Mouse (Mus musculus) brain, embryonic 14.5 days (tissue): ENCODE results near the gene Tmed4. TPM values are rescaled to one million over a fixed set of nuclear protein-coding genes. Genes with fewer than 3 reads are reported as not detected.
A peak's percentile ranks its signal among the peaks of the same experiment; 100 is the strongest.

Experiments used
- DNase-seq: peaks from one replicate; pipeline ENCODE4 v3.0.0-alpha.2; 2011; ENCODE audit warnings: low read depth
- CTCF ChIP-seq: fragments of 200-500 bp; IDR thresholded peaks from 2 replicates; pipeline ENCODE4 v1.5.1; 2012; ENCODE audit warnings: inconsistent platforms, mild to moderate bottlenecking, moderate library complexity, borderline replicate concordance; ENCODE audit not compliant: insufficient read depth, insufficient read length; ENCODE audit errors: extremely low read depth
- POLR2A ChIP-seq: fragments of 200-500 bp; IDR thresholded peaks from 2 replicates; pipeline ENCODE4 v1.6.1; 2012; ENCODE audit warnings: mild to moderate bottlenecking, inconsistent platforms, borderline replicate concordance; ENCODE audit not compliant: poor library complexity, insufficient read depth, insufficient read length, severe bottlenecking; ENCODE audit errors: extremely low read depth
- polyA plus RNA-seq: library from polyadenylated mRNA; depleted of rRNA; stranded (reverse); fragments of >200 nt; gene quantifications from 2 replicates; pipeline ENCODE4 v1.2.3, GENCODE M21; 2012; rRNA removed

The Tmed4 gene
- polyA plus RNA-seq: 145 and 218 TPM in 2 replicates

GRCm38 (mm10) chr11:6274387-6275093 lies at the start of gene Tmed4:
Tmed4 (minus strand) TSS chr11:6274870.
- peak; percentile 99 for DNase-seq
- TF ChIP-seq CTCF (peak; percentile 68), POLR2A (peak; percentile 76; the same call in 1 of the 2 replicates)

DNA sequence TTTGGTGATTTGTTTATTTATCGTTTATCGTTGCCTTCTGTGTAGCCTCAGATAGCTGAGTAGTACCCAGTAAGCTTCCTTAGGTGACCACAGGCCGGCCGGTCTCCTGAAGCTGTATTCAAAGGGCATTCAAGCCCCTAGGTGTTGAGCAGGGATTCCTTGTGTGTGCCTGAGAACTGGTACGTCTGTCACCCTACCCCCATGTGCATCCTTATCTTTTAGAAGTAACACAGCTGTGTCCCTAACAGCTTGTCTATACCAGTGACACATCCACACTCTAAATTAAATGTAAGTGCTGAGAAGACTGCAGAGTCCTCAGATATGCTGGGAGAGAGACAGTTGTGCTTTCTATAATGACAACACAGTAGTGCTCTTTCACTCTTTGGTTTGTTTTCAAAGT lies 48.7 kb upstream of the Tmed4 start:
- DNase-seq: no peak
- TF ChIP-seq POLR2A: no peak
- no peak for TF ChIP-seq CTCF

GRCm38 (mm10) chr11:6322086-6322485 lies 47.4 kb upstream of the Tmed4 start:
- DNase-seq: no peak
- no peak for TF ChIP-seq POLR2A
- no peak for TF ChIP-seq CTCF

- DNase-seq: no peak
- TF ChIP-seq POLR2A: no peak
- no peak for TF ChIP-seq CTCF
Observed at GRCm38 (mm10) chr11:6319374-6319773, 44.7 kb upstream of the Tmed4 start.

- no peak for TF ChIP-seq POLR2A
- no peak for TF ChIP-seq CTCF
- DNase-seq: no peak
Observed at GRCm38 (mm10) chr11:6318559-6318958, 43.9 kb upstream of the Tmed4 start.

DNA sequence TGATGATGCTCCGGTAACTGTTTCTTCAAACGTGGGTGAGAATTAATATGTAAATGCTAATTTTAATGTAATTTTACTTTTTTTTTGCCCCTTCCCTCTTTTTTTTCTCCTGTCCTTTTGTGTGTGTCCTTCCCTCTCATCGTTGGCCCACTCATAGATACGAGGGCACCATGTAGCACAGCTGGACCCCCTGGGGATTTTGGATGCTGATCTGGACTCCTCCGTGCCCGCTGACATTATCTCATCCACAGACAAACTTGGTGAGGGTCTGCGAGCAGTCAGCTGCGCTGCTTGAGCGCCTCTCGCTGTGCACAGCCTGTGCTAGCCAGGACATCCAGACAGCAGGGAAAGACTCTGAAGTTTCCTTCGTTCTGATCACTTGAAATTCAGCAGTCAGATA lies 42.2 kb upstream of the Tmed4 start:
- TF ChIP-seq POLR2A: no peak
- TF ChIP-seq CTCF: no peak
- DNase-seq: no peak

DNA sequence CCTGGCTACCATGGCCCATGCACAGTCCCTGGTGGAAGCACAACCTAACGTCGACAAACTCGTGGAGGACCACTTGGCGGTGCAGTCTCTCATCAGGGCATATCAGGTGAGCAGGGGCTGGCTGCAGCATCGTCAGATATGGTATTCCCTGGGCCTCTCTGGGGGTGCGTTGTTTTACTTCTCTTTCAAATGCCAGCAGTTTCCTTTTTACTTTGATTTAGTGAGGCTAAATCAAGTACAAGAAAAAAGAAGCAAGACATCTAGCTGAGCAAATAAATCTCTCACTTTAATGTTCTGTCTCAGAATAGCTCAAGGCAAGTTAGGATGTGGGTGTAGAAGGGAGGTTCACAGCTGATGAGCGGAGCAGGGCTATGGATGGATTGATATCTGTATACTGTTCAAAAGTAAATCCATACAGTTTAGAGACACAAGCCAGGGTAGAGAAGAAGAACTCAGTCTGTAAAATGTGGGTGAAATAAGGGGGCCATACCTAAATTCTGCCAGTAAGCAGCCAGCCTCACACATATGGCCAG lies 39.3 kb upstream of the Tmed4 start:
- no peak for DNase-seq
- TF ChIP-seq CTCF (no peak), POLR2A (no peak)

- DNase-seq: no peak
- TF ChIP-seq POLR2A (no peak), CTCF (no peak)
Observed at GRCm38 (mm10) chr11:6308181-6308580, 33.5 kb upstream of the Tmed4 start.

- TF ChIP-seq CTCF: no peak
- TF ChIP-seq POLR2A: no peak
- no peak for DNase-seq
Observed at GRCm38 (mm10) chr11:6305943-6306430, 31.3 kb upstream of the Tmed4 start.

DNA sequence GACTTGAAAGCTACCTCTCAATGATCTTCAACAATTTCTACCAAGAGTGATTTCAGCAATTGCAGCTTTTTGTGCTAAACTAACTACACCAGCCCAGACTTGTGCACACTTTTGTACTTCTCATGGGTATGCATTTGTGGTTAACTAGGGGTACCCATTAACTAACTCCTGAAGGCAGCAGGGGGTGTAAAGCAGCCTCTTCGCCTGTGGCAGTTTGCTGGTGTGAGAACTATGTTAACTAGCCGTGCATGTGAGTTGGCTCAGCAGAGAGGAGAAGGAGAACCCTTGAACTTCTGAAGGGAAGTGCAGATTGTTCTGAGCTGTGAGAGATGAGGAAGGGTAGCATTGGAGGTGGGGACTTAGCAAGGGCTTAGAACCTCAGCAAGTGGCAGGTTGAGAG lies 28.1 kb upstream of the Tmed4 start:
- no peak for TF ChIP-seq CTCF
- no peak for TF ChIP-seq POLR2A
- no peak for DNase-seq

DNA sequence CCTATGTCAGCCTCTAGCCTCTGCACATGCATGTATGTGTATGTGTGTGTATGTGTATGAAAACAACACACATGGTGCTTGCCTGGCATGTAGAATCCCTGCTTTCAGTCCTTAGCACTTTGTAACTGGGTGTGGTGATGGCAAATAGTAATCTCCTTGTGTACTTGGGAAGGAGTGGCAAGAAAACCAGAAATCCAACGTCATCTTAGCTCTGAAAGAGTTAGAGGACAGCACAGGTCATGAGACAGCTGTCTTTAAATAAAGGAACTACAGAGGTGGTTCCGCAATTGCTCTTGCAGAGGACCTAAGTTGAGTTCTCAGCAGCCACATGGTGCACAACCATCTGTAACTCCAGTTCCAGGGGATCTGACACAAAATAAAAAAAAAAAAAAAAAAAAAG lies 24.8 kb upstream of the Tmed4 start:
- no peak for TF ChIP-seq CTCF
- no peak for TF ChIP-seq POLR2A
- no peak for DNase-seq

GRCm38 (mm10) chr11:6296077-6296476 lies 21.4 kb upstream of the Tmed4 start:
- TF ChIP-seq CTCF: no peak
- TF ChIP-seq POLR2A: no peak
- no peak for DNase-seq

GRCm38 (mm10) chr11:6294632-6295031 lies 20.0 kb upstream of the Tmed4 start:
- TF ChIP-seq POLR2A (no peak), CTCF (no peak)
- no peak for DNase-seq

GRCm38 (mm10) chr11:6293601-6294000 lies 18.9 kb upstream of the Tmed4 start:
- no peak for TF ChIP-seq CTCF
- TF ChIP-seq POLR2A: no peak

More at GRCm38 (mm10) chr11:6293601-6294000, 18.9 kb upstream of the Tmed4 start:
- no peak for DNase-seq
